Mouse (Mus musculus): Measurements from ENCODE around the gene Trabd2b.

DNA sequence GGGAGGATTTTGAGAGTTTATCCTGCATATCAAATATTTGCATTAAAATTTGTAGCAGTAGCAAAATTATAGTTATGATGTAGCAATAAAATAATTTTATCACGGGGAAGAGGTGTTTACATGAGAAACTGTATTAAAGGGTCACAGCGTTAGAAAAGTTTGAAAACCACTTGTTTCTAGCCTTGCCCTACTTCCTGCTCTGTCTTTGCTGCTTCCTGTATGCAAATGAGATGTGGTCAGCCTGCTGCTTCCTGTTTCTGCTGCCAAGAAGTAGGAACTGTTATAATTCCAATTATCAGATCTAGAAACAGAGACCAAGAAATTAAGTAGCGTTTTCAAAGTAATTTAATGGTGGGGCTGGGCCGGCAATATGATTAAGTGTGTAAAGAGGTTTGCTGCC lies 245.9 kb downstream of the Trabd2b start:
- TF ChIP-seq CTCF (IDR thresholded peaks at IDR 0.05; ENCODE audit: insufficient read depth, low read depth, low read length) = no peak
- no peak for TF ChIP-seq POLR2A (IDR thresholded peaks at IDR 0.05; ENCODE audit: insufficient read depth, low read depth, low read length)
